Mouse (Mus musculus) heart, embryonic 10.5 days (tissue): ENCODE measurements around the gene Ms4a6c. TPM values are rescaled to one million over a fixed set of nuclear protein-coding genes. Genes with fewer than 3 reads are reported as not detected.
"Not testable (repeated sequence)": the region's sequence is repeated elsewhere in the genome, so short reads cannot be mapped to it uniquely, and the experiment has no call there.

Experiments
- DNase-seq: peaks from one replicate; pipeline ENCODE4 v3.0.0-alpha.2; 2017; ENCODE audit warnings: low spot score
- H3K27ac ChIP-seq: fragments of 300-500 bp; sonication (generic); 2 replicates; pipeline ENCODE4 v1.5.1; 2016; ENCODE audit warnings: mild to moderate bottlenecking
- H3K27me3 ChIP-seq: fragments of 300-500 bp; sonication (generic); 2 replicates; pipeline ENCODE4 v1.6.1; 2016; ENCODE audit warnings: mild to moderate bottlenecking; ENCODE audit not compliant: poor library complexity, insufficient read depth, severe bottlenecking
- H3K36me3 ChIP-seq: fragments of 300-500 bp; sonication (generic); 2 replicates; pipeline ENCODE4 v1.6.1; 2016; ENCODE audit warnings: mild to moderate bottlenecking, moderate library complexity
- H3K4me1 ChIP-seq: fragments of 300-500 bp; sonication (generic); 2 replicates; pipeline ENCODE4 v1.6.1; 2016; ENCODE audit warnings: mild to moderate bottlenecking
- H3K4me3 ChIP-seq: fragments of 300-500 bp; sonication (generic); 2 replicates; pipeline ENCODE4 v1.5.1; 2016; ENCODE audit warnings: mild to moderate bottlenecking, moderate library complexity
- H3K9me3 ChIP-seq: fragments of 300-500 bp; sonication (generic); 2 replicates; pipeline ENCODE4 v1.6.1; 2016; ENCODE audit warnings: mild to moderate bottlenecking, moderate library complexity
- WGBS: fragments of 180-500 bp; shearing (Covaris S2); methylation state at CpG from one replicate; pipeline ENCODE4 v1.1.7; 2016; 5-methylcytosine and 5-hydroxymethylcytosine counted together
- polyA plus RNA-seq: library from polyadenylated mRNA; unstranded; fragments of >200 nt; fragmentation: Nextera tagmentation; extraction: Ambion mirVana; gene quantifications from 2 replicates; pipeline ENCODE4 v1.2.1, GENCODE M21; 2016

Gene Ms4a6c
- polyA plus RNA-seq = 0.49 TPM in 1 of 2 replicates, not detected in the other

DNA sequence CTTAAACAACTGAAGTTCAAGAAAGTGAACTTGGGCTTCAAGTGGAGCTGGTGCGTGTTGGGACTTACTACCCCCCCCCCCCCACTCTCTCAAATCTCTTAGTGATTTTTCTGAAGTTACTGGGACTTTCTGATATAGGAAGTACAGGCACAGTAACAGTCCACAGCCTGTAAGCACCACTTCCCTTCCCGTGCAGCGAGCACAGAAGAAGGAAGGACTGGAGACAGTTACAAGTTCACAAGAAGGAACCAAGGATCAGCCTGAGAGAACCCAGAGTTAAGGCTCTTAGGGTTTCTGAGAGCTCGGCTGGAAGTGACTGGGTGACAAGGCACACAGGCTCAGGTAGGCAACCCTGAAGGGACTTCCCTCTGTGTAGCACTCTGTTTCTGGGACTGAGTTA, at the start of gene Ms4a6c:
Gene Ms4a6c (plus strand): TSS at position 152 of the 400 bp plus-strand sequence.
- H3K4me3 ChIP-seq, H3K27ac ChIP-seq, DNase-seq, H3K27me3 ChIP-seq, H3K4me1 ChIP-seq, H3K36me3 ChIP-seq, H3K9me3 ChIP-seq: not testable (repeated sequence)
- WGBS = 75% methylated on average over 4 of the region's 4 CpGs

DNA sequence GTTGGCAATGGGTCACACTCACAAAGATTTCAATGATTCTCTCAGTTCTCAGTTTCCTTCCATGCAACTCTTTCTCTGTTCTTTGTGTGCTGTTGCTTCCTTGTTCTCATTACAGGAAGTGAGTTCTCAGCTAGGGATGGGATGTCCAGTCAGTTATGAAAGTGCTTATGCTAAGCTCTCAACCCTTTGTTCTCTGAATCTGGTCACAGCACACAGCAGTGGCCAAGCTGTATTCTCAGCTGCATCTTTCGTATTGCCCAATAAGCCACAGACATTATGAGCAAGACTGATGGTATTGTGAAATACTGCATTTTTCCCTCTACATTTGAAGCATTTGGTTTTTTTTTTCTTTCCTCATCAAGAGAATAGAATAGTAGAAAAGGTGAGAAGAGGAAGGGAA, 38.0 kb upstream of the Ms4a6c start:
- H3K9me3 ChIP-seq, H3K27me3 ChIP-seq, H3K27ac ChIP-seq, H3K4me3 ChIP-seq, H3K4me1 ChIP-seq, DNase-seq, H3K36me3 ChIP-seq: not testable (repeated sequence)
- WGBS = 83% methylated on average over 1 of the region's 1 CpGs

- no peak overlapping the region for H3K27ac ChIP-seq
- H3K36me3 ChIP-seq = no peaks in the 10 kb centered on the region
- DNase-seq = no peak
- no peaks in the 10 kb centered on the region for H3K4me1 ChIP-seq
- H3K4me3 ChIP-seq = no peak overlapping the region
- 81% methylated on average over 4 of the region's 4 CpGs for WGBS
- H3K27me3 ChIP-seq = no peaks in the 10 kb centered on the region
- no peaks in the 10 kb centered on the region for H3K9me3 ChIP-seq
Measured at GRCm38 (mm10) chr19:11435058-11435834, 33.9 kb upstream of the Ms4a6c start.

- H3K4me1 ChIP-seq = no peaks in the 10 kb centered on the region
- no peak within 1 kb of the TSS for H3K27ac ChIP-seq
- no peaks in the 10 kb centered on the region for H3K36me3 ChIP-seq
- no peaks in the 10 kb centered on the region for H3K9me3 ChIP-seq
- no peak for DNase-seq
- no peaks in the 10 kb centered on the region for H3K27me3 ChIP-seq
- no peak within 1 kb of the TSS for H3K4me3 ChIP-seq
Measured at GRCm38 (mm10) chr19:11443338-11443737, 25.8 kb upstream of the Ms4a6c start, which contains the start of gene Ms4a4b. Gene Ms4a4b, plus strand, starts transcription at chr19:11443553.

DNA sequence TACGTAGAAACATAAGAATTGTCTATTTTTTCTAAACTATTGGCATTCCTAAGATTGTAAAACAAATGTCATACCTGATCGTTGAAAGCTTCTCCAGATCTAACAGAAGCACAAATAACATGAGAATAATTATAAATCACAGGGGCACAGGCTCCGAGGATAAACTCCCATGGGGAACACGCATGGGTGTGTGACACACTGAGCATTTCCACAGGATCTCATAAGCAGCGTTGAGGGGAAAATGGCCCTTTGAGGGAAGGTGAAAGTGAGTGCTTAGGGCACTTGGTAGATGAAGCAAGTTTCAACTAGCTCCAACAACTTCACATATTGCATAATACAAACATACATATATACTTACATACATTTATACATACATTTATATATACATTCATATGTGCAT, 25.2 kb upstream of the Ms4a6c start:
- DNase-seq = no peak
- H3K4me3 ChIP-seq = no peak overlapping the region
- no peak overlapping the region for H3K27ac ChIP-seq
- no peaks in the 10 kb centered on the region for H3K9me3 ChIP-seq
- H3K27me3 ChIP-seq = no peaks in the 10 kb centered on the region
- H3K36me3 ChIP-seq = no peaks in the 10 kb centered on the region
- 88% methylated on average over 5 of the region's 5 CpGs for WGBS
- H3K4me1 ChIP-seq = no peaks in the 10 kb centered on the region

DNA sequence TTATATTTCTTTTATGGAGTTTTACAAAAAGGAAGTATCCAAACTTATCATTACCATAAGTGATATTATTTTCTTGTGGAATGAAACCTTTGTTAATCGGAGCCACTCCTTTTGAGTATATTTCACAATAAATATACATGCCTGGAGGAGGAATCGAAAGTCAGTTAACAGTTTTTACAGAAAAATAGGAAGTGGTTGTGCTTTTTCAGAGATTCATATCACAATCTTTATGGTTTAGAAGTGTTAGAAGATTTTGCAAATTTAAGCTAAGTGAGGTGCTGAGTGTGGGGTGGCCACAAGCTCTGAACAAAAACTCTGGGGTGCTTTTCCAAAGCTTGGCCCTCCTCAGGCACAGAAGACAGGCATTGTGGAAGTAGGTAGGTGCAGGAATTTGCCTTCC, 21.9 kb upstream of the Ms4a6c start:
- no peak for DNase-seq
- no peaks in the 10 kb centered on the region for H3K9me3 ChIP-seq
- H3K27me3 ChIP-seq = no peaks in the 10 kb centered on the region
- no peak overlapping the region for H3K27ac ChIP-seq
- no peaks in the 10 kb centered on the region for H3K4me1 ChIP-seq
- H3K4me3 ChIP-seq = no peak overlapping the region
- WGBS = 82% methylated on average over 2 of the region's 2 CpGs
- no peaks in the 10 kb centered on the region for H3K36me3 ChIP-seq

GRCm38 (mm10) chr19:11459041-11459440, 10.1 kb upstream of the Ms4a6c start:
- H3K27me3 ChIP-seq, H3K27ac ChIP-seq, H3K4me1 ChIP-seq, DNase-seq, H3K9me3 ChIP-seq, H3K4me3 ChIP-seq, H3K36me3 ChIP-seq: not testable (repeated sequence)
- WGBS = 84% methylated on average over 4 of the region's 4 CpGs

GRCm38 (mm10) chr19:11464795-11465194, 4.4 kb upstream of the Ms4a6c start:
- not testable (repeated sequence) for DNase-seq, H3K9me3 ChIP-seq, H3K27ac ChIP-seq, H3K36me3 ChIP-seq, H3K4me1 ChIP-seq, H3K4me3 ChIP-seq, H3K27me3 ChIP-seq
- 35% methylated on average over 1 of the region's 1 CpGs for WGBS

DNA sequence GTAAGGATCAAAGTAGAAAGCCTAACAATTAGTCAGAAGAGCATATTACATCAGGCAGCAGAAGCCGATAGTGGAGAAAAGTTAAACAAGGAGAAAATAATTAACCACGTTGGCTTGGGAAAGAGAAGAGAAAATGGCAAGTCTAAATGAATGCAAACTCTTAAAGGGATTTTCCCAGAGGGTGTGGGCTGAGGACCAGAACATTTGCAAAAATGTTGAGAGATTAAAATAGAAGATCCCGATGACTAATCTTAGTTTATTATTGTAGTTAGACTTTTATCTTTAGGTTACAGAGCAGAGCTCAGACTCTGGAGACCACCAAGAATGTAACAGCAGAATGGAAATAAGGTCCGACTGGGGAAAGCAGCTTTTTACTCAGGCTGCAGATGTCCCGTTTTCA, 2.7 kb upstream of the Ms4a6c start:
- 71% methylated on average over 5 of the region's 5 CpGs for WGBS

DNA sequence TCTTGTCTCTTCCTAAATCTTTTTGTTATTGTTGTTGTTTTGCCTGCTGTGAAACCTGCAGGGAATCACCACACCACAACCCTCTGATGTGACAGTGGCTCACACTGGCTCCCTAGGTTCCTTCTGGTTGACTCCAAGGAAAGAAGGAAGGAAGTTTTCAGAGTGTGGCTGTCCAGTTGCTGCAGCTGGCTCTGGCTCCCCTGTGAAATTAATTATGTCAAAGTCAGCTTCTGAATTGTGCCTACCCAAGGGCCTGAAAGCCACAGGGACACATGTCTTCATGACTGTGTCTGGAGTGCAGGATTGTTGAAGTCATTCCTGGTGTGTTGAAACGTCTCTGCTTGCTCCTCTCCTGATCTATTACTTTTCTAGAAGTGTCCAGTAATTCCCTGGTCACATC, 805 bp upstream of the Ms4a6c start:
- H3K4me3 ChIP-seq, H3K27me3 ChIP-seq, H3K36me3 ChIP-seq, DNase-seq, H3K9me3 ChIP-seq, H3K27ac ChIP-seq, H3K4me1 ChIP-seq: not testable (repeated sequence)
- WGBS = 58% methylated on average over 1 of the region's 1 CpGs

More for the DNA sequence above, 2.7 kb upstream of the Ms4a6c start:
- H3K36me3 ChIP-seq = no peaks in the 10 kb centered on the region
- DNase-seq = no peak
- H3K4me3 ChIP-seq = no peak overlapping the region
- H3K4me1 ChIP-seq = no peaks in the 10 kb centered on the region
- no peaks in the 10 kb centered on the region for H3K9me3 ChIP-seq
- no peaks in the 10 kb centered on the region for H3K27me3 ChIP-seq
- H3K27ac ChIP-seq = no peak overlapping the region

DNA sequence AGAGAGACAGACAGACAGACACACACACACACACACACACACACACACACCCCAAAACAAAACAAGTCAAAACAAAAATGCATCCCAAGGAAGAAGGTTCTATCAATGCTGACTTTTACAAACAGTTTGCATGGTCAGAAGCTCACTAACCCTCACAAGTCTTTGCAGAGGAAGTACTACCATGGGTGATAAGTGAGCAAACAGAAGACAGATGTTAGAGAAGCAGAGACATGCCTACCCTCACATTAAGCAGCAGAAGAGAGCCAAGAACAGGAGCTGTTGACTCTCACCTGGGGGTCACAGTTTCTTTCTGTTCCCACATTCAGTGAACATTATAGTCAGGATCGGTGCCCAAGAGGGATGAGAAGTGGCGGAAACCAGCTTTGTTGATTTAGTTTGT, 10.5 kb downstream of the Ms4a6c start:
- Histone ChIP-seq H3K27ac (no peak overlapping the region), H3K4me1 (no peaks in the 10 kb centered on the region), H3K36me3 (no peaks in the 10 kb centered on the region), H3K27me3 (no peaks in the 10 kb centered on the region), H3K4me3 (no peak overlapping the region), H3K9me3 (no peaks in the 10 kb centered on the region)
- no peak for DNase-seq
- WGBS = 80% methylated on average over 2 of the region's 2 CpGs

GRCm38 (mm10) chr19:11482684-11483083, 13.5 kb downstream of the Ms4a6c start:
- no peaks in the 10 kb centered on the region for H3K4me1 ChIP-seq
- no peak overlapping the region for H3K4me3 ChIP-seq
- H3K27ac ChIP-seq = no peak overlapping the region
- H3K36me3 ChIP-seq = no peaks in the 10 kb centered on the region
- WGBS = 84% methylated on average over 2 of the region's 2 CpGs
- no peaks in the 10 kb centered on the region for H3K9me3 ChIP-seq
- no peak for DNase-seq
- no peaks in the 10 kb centered on the region for H3K27me3 ChIP-seq

- no peak overlapping the region for H3K27ac ChIP-seq
- no peaks in the 10 kb centered on the region for H3K9me3 ChIP-seq
- H3K27me3 ChIP-seq = no peaks in the 10 kb centered on the region
- WGBS = 66% methylated on average over 4 of the region's 4 CpGs
- H3K36me3 ChIP-seq = no peaks in the 10 kb centered on the region
- DNase-seq = no peak
- H3K4me3 ChIP-seq = no peak overlapping the region
- no peaks in the 10 kb centered on the region for H3K4me1 ChIP-seq
Measured at GRCm38 (mm10) chr19:11483941-11484340, 14.8 kb downstream of the Ms4a6c start.

GRCm38 (mm10) chr19:11484388-11484787, 15.2 kb downstream of the Ms4a6c start:
- WGBS = 82% methylated on average over 3 of the region's 3 CpGs
- no peak for DNase-seq
- H3K27me3 ChIP-seq = no peaks in the 10 kb centered on the region

More at GRCm38 (mm10) chr19:11484388-11484787, 15.2 kb downstream of the Ms4a6c start:
- no peaks in the 10 kb centered on the region for H3K9me3 ChIP-seq
- H3K36me3 ChIP-seq = no peaks in the 10 kb centered on the region
- H3K27ac ChIP-seq = no peak overlapping the region
- H3K4me1 ChIP-seq = no peaks in the 10 kb centered on the region
- H3K4me3 ChIP-seq = no peak overlapping the region
